Mouse (Mus musculus): ENCODE data around the gene Sdsl.
A peak's percentile ranks its signal among the peaks of the same experiment; 100 is the strongest.

The Sdsl gene

DNA sequence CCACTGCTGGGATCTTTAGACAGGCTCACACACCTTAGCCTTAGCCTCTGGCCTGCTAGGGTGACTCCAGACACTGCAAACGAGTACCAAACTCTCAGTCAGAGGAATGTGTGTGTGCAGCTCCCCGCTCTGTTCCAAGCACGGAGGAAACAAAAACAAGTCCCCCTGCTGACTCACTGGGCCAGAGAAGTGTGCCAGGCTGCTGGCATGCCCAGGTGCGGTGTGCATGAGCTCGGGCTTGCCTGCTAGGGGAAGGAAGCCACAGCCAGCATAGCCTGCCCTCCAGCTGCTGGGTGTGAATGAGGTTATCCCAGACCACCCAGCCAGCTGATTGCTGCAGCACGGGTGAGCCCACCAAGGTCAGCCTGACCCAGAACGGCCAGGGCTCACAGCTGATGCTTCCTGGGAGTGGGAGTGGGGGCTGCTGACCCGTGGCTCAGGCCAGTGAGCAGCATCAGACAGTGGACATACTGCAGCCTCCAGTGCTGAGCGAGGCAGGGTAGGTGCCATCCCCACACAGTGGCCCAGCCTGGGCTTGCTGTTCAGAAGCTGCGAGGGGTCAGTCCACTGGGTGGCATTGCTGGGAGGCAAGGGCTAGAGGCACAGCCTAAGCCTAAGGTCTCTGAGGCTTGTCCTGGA, 22.6 kb upstream of the Sdsl start:
- no peak for DNase-seq (ENCODE audit: low read depth, low spot score)

DNA sequence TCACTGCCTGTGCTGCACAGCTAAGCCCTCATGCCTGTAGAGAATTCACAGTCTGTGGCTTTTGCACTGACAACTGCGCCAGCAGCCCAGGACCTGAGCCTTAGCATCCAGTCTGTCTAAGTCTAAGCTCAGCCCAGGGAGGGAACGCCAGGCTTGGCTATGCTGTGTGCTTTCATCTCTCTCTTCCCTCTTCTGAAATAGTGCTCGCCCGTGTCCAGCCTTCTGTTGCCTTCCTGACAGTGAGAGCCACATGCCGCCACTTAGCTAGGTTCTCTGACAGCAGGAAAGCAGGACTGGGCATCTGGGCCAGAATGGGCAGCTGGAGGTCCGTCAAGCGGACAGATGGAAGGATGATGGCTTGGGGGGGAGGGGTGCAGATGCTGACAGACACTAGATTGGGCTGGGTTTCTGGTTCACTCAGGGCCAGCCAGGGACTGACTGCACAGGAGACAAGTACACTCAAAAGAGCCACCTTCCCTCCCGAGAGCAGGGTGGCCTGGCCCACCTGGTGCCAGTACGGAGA, 21.3 kb upstream of the Sdsl start:
- DNase-seq (ENCODE audit: low read depth, low spot score): no peak

- DNase-seq (ENCODE audit: low read depth, low spot score): no peak
These were observed 20.8 kb upstream of the Sdsl start for GRCm38 (mm10) chr5:120493440-120493839.

DNA sequence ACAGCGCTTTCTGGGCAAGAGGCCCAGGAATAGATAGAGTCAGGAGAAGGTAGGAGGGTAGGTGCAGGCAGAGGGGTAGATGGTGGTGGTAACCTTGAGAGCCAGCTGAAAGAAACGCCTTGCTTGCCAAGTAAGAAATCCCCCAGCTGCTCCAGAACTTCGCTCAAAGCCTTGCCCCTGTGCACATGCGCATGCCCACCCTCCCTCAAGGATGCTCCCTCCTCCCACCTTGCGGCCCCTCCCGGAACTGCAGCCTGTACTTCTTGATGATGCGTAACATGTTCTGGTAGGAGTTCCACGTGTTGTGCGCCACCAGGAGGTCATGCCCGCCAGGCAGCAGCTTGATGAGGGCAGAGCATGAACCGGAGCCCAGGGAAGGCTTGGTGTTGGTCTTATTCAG, 19.8 kb upstream of the Sdsl start:
- DNase-seq (ENCODE audit: low read depth, low spot score): no peak

- no peak for DNase-seq (ENCODE audit: low read depth, low spot score)
These were observed 18.1 kb upstream of the Sdsl start for GRCm38 (mm10) chr5:120490679-120491192.

DNA sequence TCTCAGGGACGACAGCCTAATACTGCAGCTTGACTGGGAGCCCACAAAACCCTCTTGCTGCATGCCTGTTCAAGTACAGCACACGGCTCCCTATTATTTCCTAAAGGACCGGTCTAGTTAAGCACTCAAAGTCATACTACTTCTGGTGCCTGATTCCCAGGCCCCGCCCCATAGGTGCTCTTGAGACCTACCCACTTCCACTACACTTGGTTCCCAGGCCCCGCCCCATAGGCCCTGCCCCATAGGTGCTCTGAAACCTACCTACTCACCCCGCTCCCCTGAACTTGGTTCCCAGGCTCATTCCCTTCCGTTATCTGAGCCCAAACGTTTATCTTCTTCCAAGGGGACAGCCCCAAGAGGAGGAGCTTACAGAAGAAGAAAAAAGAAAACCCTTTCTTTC, 15.2 kb upstream of the Sdsl start:
- no peak for DNase-seq (ENCODE audit: low read depth, low spot score)

GRCm38 (mm10) chr5:120483399-120483798, 10.8 kb upstream of the Sdsl start:
- DNase-seq (ENCODE audit: low read depth, low spot score): no peak

DNA sequence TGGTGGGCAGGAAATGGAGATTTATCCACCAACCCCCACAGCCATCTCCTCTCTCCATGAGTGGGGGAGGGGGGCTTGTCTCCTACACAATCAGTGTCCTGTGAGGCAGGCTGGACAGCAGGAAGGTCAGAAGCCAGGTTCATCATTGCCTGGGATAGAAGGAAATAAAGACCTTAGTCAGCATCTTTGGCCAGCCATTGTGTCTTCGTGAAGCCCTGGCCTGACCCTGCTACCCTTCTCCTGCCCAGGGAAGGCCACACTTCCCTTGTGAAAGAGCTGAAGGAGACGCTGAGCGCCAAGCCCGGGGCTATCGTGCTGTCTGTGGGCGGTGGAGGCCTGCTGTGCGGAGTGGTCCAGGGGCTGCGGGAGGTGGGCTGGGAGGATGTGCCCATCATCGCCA, 8.6 kb upstream of the Sdsl start:
- DNase-seq (ENCODE audit: low read depth, low spot score): no peak

DNA sequence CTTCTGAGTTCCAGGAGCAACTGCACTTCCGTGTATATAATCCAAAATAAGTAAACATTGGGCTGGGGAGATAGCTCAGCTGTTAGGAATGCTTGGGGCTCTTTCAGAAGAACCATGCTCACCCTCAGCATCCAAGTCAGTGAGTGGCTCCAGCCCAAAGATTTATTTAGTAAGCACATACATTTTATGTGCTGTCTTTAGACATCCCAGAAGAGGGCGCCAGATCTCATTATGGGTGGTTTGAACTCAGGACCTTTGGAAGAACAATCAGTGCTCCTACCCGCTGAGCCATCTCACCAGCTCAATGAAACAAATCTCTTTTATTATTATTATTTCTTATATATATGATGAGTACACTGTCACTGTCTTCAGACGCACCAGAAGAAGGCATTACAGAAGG, 6.9 kb upstream of the Sdsl start:
- no peak for DNase-seq (ENCODE audit: low read depth, low spot score)

DNA sequence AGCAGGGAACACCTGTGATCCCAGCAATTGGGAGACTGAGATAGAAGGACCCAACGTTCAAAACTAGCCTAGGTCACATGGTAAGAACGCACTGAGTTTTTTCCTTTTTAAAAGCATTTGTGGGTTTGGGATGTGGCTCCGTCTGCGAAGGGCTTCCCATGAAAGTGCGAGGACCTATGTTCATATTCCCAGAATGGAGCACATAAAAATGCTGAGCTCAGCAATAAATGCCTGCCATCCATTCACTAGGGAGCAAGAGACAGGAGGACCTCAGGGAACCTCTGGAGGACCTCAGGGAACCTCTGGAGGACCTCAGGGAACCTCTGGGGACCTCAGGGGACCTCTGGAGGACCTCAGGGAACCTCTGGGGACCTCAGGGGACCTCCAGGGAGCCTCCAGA, 5.4 kb upstream of the Sdsl start:
- no peak for DNase-seq (ENCODE audit: low read depth, low spot score)

DNA sequence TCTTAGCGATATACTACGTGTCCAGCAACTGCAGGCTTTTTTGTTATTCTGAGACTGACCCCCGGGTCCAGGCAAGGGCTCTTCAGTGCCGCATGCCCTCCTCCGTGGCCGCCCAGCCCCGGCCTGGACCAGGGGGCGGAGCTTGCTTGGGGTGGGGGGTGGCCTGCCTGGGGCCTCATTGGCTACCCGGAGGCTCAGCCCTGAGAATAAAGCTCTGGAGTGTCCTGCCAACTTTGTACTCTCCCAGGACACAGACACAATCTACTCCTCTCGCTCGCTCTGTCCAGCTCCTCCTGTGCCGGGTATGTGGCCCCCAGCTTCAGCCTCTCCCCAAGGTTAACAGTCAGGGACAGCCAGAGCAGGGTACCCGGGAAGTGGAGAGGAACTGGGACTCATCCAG, 3.7 kb upstream of the Sdsl start, which contains the start of gene Sds:
TSS of gene Sds (plus strand) at position 231 of the 400 bp plus-strand sequence.
- DNase-seq (ENCODE audit: low read depth, low spot score): no peak

DNA sequence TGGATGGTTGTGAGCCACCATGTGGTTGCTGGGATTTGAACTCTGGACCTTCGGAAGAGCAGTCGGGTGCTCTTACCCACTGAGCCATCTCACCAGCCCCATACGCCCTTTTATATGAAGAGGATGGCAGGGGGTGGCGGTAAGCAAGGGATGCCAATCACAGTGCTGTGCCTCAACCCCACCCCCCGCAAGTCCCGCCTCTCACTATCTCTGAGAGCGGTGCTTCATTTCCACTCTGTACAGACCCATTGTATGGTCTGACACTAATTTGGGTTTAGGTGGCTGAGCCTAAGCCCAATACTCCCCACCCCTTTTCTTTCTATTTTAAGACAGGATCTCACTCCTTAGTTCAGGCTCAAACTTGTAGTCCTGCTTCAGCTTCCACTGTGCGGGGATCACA, 3.3 kb upstream of the Sdsl start:
- DNase-seq (ENCODE audit: low read depth, low spot score): no peak

GRCm38 (mm10) chr5:120473361-120473760, 751 bp upstream of the Sdsl start:
- no peak for DNase-seq (ENCODE audit: low read depth, low spot score)

- DNase-seq (ENCODE audit: low read depth, low spot score): no peak
These were observed 1.1 kb downstream of the Sdsl start for GRCm38 (mm10) chr5:120471538-120471937.

DNA sequence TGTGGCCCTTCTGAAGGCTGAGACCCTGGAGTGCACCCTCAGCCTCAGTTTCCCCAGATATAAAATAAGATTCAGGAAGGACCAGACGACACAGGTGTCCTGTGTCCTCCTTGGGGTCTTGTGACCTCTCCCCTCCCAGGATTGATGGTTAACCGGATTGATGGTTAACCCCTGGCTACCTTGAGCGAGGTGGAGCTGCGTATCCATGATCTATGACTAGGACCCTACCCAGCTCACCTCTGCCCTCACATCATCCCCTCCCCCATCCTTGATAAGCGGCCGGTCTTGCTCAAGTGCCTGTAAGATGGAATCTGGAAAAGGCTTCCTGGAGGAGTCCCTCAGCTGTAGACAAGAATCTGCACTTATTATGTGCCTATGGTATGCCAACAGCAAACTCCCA, 3.8 kb downstream of the Sdsl start:
- DNase-seq (ENCODE audit: low read depth, low spot score): no peak

DNA sequence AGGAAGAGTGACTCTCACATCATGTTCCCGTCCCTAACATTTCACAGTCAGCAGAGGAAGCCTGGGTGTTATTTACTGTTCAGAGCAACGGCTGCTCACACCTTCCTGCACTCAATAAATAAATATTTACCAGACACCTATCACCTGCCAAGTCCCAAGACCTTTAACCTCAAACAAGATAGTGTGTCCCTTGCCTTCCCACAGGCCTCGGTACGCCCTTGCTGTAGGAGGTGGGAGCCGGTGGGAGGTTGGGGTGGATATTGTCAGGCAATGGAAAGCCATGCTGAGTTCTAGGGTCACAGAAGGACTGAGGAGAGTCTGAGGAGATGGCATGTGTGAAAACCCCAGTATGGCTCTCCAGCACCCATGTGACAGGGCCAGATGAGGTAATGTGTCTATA, 4.3 kb downstream of the Sdsl start:
- no peak for DNase-seq (ENCODE audit: low read depth, low spot score)

DNA sequence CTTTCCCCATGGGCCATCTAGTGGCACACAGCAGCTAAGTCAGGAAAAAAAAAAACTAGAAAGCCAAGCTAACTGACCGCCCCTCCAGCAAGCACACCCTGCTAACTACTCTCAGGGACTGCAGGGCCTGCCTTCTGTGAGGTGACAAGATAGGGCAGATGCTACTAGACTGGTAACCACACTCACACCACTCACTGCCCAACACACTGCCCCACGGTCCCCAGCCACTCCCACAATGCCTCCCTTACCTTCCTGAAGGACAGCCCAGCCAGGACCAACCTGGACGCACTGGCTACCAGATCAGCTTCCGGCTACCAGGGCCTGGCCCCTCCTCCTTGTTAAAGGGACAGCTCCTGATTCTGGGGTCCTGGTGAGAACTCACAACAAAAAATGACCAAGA, 5.6 kb downstream of the Sdsl start:
- no peak for DNase-seq (ENCODE audit: low read depth, low spot score)

DNA sequence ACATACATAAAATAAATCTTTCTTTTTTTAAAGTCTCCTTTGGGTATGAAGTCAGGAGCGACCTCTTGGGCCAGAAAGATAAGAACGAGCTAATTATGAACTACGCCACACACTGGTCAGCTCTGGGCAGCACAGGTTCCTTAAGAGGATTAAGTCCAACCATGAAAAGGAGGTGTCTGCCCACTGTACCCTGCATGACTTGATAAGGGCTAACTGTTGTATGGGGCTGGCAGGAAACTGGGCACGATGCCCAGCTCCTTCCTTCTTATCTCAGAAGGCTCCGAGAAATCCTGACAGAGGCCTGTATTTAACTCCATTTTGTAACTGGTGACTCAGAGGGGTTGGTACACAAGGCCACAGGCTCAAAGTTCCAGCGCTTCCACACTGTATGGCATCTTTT, 6.8 kb downstream of the Sdsl start:
- DNase-seq (ENCODE audit: low read depth, low spot score): no peak

GRCm38 (mm10) chr5:120465062-120465461, 7.5 kb downstream of the Sdsl start:
- no peak for DNase-seq (ENCODE audit: low read depth, low spot score)

GRCm38 (mm10) chr5:120464321-120464720, 8.3 kb downstream of the Sdsl start:
- DNase-seq (ENCODE audit: low read depth, low spot score): no peak

GRCm38 (mm10) chr5:120461902-120462301, 10.7 kb downstream of the Sdsl start:
- no peak for DNase-seq (ENCODE audit: low read depth, low spot score)

DNA sequence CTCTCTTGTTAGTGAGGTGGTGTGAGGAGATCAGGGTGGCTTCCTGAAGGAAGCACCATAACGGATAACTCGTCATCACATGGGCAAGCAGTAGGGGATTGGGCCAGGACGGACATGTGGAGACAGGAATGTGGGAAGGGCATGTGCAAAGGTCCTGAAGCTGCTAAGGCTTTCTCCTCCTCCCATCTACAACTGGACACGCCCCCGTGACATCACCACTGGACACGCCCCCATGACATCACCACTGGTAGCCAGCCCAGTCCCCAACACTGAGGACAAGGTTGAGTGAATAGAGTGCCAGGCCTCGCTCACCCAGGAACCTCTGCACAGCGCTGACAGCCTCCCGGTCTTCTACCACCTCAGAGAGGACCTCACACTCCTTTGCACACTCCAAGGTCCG, 13.5 kb downstream of the Sdsl start:
- no peak for DNase-seq (ENCODE audit: low read depth, low spot score)

GRCm38 (mm10) chr5:120457628-120458027, 15.0 kb downstream of the Sdsl start:
- peak; percentile 86 for DNase-seq (ENCODE audit: low read depth, low spot score)
